Mouse (Mus musculus) forebrain, embryonic 12.5 days (tissue): ENCODE results near the gene Ankrd28. TPM values are rescaled to one million over a fixed set of nuclear protein-coding genes. Genes with fewer than 3 reads are reported as not detected.
"Not testable (repeated sequence)": the region's sequence is repeated elsewhere in the genome, so short reads cannot be mapped to it uniquely, and the experiment has no call there.

Source experiments
- ATAC-seq: fragments of 200-750 bp; cut with Nextera tagmentation; 2 replicates; pipeline ENCODE4 v1.8.0; 2017; ENCODE audit warnings: moderate TSS enrichment; ENCODE audit not compliant: low FRiP score
- H3K27ac ChIP-seq: fragments of 300-500 bp; sonication (generic); 2 replicates; pipeline ENCODE4 v1.5.1; 2016; ENCODE audit warnings: mild to moderate bottlenecking
- H3K27me3 ChIP-seq: fragments of 300-500 bp; sonication (generic); 2 replicates; pipeline ENCODE4 v1.6.1; 2016; ENCODE audit warnings: mild to moderate bottlenecking
- H3K36me3 ChIP-seq: fragments of 300-500 bp; sonication (generic); replicated peaks from 2 replicates; pipeline ENCODE4 v1.6.1; 2016; ENCODE audit warnings: mild to moderate bottlenecking
- H3K4me1 ChIP-seq: fragments of 300-500 bp; sonication (generic); 2 replicates; pipeline ENCODE4 v1.6.1; 2016
- H3K4me2 ChIP-seq: fragments of 300-500 bp; sonication (generic); 2 replicates; pipeline ENCODE4 v1.6.1; 2016; ENCODE audit warnings: mild to moderate bottlenecking, moderate library complexity
- H3K4me3 ChIP-seq: fragments of 300-500 bp; sonication (generic); replicated peaks from 2 replicates; pipeline ENCODE4 v1.5.1; 2016; ENCODE audit warnings: mild to moderate bottlenecking
- H3K9ac ChIP-seq: fragments of 300-500 bp; sonication (generic); 2 replicates; pipeline ENCODE4 v1.6.1; 2016; ENCODE audit warnings: mild to moderate bottlenecking
- H3K9me3 ChIP-seq: fragments of 300-500 bp; sonication (generic); 2 replicates; pipeline ENCODE4 v1.6.1; 2016
- WGBS: fragments of 180-500 bp; shearing (Covaris S2); methylation state at CpG from one replicate; pipeline ENCODE4 v1.1.7; 2016; 5-methylcytosine and 5-hydroxymethylcytosine counted together
- polyA plus RNA-seq: library from polyadenylated mRNA; unstranded; fragments of >200 nt; fragmentation: Nextera tagmentation; extraction: Ambion mirVana; gene quantifications from 2 replicates; pipeline ENCODE4 v1.2.1, GENCODE M21; 2016

Ankrd28 gene
- polyA plus RNA-seq, 1 experiment from 2014 or later = 16.7 TPM

- Histone ChIP-seq H3K4me2 (no peak overlapping the region), H3K9me3 (no peaks in the 10 kb centered on the region), H3K4me1 (peaks cover 10% of the 10 kb centered on the region), H3K9ac (no peak overlapping the region), H3K36me3 (no peaks in the 10 kb centered on the region), H3K4me3 (no peak overlapping the region), H3K27ac (no peak overlapping the region), H3K27me3 (no peaks in the 10 kb centered on the region)
- WGBS = 37% methylated on average over 2 of the region's 2 CpGs
- no peak for ATAC-seq
Observed at GRCm38 (mm10) chr14:31786906-31787305, 43.5 kb downstream of the Ankrd28 start.

DNA sequence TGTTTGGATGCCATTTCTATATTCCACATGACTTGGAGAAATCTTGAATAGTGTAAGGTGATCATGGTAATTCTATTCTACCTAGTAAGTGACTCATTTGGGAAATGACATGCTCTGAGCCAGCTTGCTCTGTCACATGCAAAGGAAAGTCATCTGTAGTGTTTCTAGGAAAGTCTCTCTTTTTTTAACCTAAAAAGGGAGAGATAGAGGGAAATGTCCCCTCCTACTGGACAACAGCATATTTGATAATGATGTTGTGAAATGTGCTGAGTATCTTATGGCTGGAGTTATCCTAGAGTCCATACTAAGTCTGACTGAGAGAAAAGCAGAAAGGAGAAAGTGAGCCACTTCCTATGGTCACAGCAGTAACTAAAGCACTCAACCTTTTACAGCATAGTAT lies 44.8 kb downstream of the Ankrd28 start:
- H3K4me1 ChIP-seq = peaks cover 22% of the 10 kb centered on the region
- no peak overlapping the region for H3K4me2 ChIP-seq
- H3K36me3 ChIP-seq = no peaks in the 10 kb centered on the region
- no peaks in the 10 kb centered on the region for H3K27me3 ChIP-seq
- no peak for ATAC-seq
- H3K27ac ChIP-seq = no peak overlapping the region
- H3K4me3 ChIP-seq = no peak overlapping the region
- H3K9ac ChIP-seq = no peak overlapping the region
- H3K9me3 ChIP-seq = no peaks in the 10 kb centered on the region

DNA sequence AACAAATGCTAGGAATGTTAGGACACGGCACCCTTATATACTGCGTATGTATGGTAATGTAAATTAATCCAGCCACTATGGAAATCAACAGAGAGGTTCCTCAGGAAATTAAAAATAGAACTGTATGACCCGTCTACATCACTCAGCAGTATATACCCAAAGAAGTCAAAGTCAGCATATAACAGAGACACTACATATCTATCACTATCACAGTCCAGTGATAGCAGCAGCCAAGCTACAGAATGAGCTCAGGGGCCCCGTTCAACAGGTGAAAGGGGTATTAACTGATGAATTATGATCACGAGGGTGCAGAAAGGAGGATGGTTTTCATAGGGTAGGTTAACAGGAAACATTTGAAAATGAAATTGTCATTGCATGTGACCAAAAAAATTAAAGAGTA lies 45.5 kb downstream of the Ankrd28 start:
- H3K4me3 ChIP-seq = no peak overlapping the region
- no peak for ATAC-seq
- H3K27ac ChIP-seq = no peak overlapping the region
- WGBS = 99% methylated on average over 5 of the region's 5 CpGs
- no peaks in the 10 kb centered on the region for H3K9me3 ChIP-seq
- H3K36me3 ChIP-seq = no peaks in the 10 kb centered on the region
- no peaks in the 10 kb centered on the region for H3K27me3 ChIP-seq
- H3K4me1 ChIP-seq = peaks cover 27% of the 10 kb centered on the region
- H3K4me2 ChIP-seq = no peak overlapping the region
- H3K9ac ChIP-seq = no peak overlapping the region

- no peaks in the 10 kb centered on the region for H3K27me3 ChIP-seq
- H3K4me1 ChIP-seq = peaks cover 26% of the 10 kb centered on the region
- peak overlapping the region; percentile 86 for H3K27ac ChIP-seq
- H3K36me3 ChIP-seq = no peaks in the 10 kb centered on the region
- 15% methylated on average over 11 of the region's 11 CpGs for WGBS
- ATAC-seq = peak; percentile 53; the same call in 1 of the 2 replicates
- H3K4me3 ChIP-seq = peak overlapping the region; percentile 21
- peak overlapping the region; percentile 29 for H3K9ac ChIP-seq
- H3K4me2 ChIP-seq = peak overlapping the region; percentile 49
- H3K9me3 ChIP-seq = no peaks in the 10 kb centered on the region
Observed at GRCm38 (mm10) chr14:31781309-31782049, 49.0 kb downstream of the Ankrd28 start.

DNA sequence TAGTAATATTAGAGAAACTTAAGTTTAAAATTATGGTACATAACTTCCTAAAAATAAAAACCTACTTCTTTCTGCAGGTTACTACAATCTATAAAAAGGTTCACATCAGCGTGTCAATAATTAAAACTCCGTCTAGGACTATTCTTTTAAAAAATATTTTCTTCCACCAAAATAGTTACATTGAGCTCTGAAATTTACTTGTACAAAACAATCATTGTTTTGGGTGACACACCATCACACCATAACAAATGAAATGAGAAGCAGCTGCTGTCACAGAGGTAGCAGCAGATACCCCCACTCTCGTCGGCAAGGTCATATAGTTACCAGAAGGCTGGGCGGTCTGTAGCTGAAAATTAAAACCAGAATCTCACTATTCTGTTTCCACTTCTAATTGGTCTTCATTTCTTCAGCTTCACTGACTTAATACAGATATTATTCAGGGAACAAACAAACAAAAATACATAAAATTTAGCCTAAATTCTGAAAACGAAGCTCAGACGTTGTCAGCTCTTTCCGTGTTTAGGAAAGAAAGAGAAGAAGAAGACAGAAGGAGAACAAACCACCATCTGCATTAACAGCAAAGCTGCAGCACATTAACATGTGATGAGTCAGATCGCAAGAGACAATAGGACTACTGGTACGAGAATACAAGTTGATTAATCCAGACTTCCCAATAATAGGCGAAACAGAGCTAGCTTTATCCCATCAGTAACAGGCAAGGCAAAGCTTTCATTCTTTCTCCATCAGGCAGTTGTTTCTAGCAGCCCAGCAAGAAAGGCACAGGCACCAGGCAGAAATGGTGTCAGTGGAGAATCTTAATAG lies 49.8 kb downstream of the Ankrd28 start:
- Histone ChIP-seq H3K4me2 (peak overlapping the region; percentile 49), H3K9ac (peak overlapping the region; percentile 29; the same call in 1 of the 2 replicates), H3K36me3 (no peaks in the 10 kb centered on the region), H3K27ac (peak overlapping the region; percentile 86), H3K4me1 (peaks cover 26% of the 10 kb centered on the region), H3K9me3 (no peaks in the 10 kb centered on the region), H3K4me3 (peak overlapping the region; percentile 21; the same call in 1 of the 2 replicates), H3K27me3 (no peaks in the 10 kb centered on the region)
- ATAC-seq = peak; percentile 46; the same call in 1 of the 2 replicates
- 22% methylated on average over 11 of the region's 11 CpGs for WGBS

GRCm38 (mm10) chr14:31773518-31773917 lies 56.9 kb downstream of the Ankrd28 start:
- 97% methylated on average over 4 of the region's 4 CpGs for WGBS
- H3K27ac ChIP-seq = no peak overlapping the region
- no peak overlapping the region for H3K9ac ChIP-seq

DNA sequence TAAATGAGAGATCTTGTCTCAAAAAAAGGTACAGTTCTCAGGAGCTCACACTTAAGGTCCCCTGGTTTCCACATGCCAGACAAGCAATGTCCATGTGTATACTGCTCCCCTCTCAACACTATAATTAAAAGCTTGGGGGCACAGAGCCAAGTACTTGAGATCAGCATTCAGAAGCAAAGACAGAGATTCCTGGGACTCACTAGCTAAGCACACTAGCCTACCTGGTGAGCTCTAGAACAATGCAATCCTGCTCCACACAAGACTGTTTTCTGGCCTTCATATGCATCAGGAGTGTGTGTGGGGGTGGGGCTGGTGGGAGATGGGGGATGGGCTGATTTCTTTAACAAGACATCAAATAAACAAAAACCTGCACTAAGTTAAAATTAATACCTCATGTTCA lies 58.2 kb downstream of the Ankrd28 start:
- no peak overlapping the region for H3K4me2 ChIP-seq
- H3K36me3 ChIP-seq = no peaks in the 10 kb centered on the region
- no peaks in the 10 kb centered on the region for H3K27me3 ChIP-seq
- no peak overlapping the region for H3K9ac ChIP-seq
- no peak overlapping the region for H3K27ac ChIP-seq
- H3K4me1 ChIP-seq = peaks cover 7% of the 10 kb centered on the region; the same call in 1 of the 2 replicates
- H3K4me3 ChIP-seq = no peak overlapping the region
- H3K9me3 ChIP-seq = no peaks in the 10 kb centered on the region
- no peak for ATAC-seq

More at GRCm38 (mm10) chr14:31773518-31773917, 56.9 kb downstream of the Ankrd28 start:
- Histone ChIP-seq H3K36me3 (no peaks in the 10 kb centered on the region), H3K4me2 (no peak overlapping the region), H3K4me1 (peaks cover 7% of the 10 kb centered on the region; the same call in 1 of the 2 replicates), H3K4me3 (no peak overlapping the region), H3K27me3 (no peaks in the 10 kb centered on the region), H3K9me3 (no peaks in the 10 kb centered on the region)
- no peak for ATAC-seq

- Histone ChIP-seq H3K36me3 (0 out of 2 replicates have a peak, but pooled peaks cover under 1% of the 10 kb centered on the region), H3K27me3 (no peaks in the 10 kb centered on the region), H3K9ac (no peak overlapping the region), H3K4me3 (no peak overlapping the region), H3K4me1 (peaks cover 7% of the 10 kb centered on the region; the same call in 1 of the 2 replicates), H3K9me3 (no peaks in the 10 kb centered on the region), H3K27ac (no peak overlapping the region), H3K4me2 (no peak overlapping the region)
- 86% methylated on average over 3 of the region's 3 CpGs for WGBS
- no peak for ATAC-seq
Observed at GRCm38 (mm10) chr14:31768531-31768930, 61.9 kb downstream of the Ankrd28 start.

DNA sequence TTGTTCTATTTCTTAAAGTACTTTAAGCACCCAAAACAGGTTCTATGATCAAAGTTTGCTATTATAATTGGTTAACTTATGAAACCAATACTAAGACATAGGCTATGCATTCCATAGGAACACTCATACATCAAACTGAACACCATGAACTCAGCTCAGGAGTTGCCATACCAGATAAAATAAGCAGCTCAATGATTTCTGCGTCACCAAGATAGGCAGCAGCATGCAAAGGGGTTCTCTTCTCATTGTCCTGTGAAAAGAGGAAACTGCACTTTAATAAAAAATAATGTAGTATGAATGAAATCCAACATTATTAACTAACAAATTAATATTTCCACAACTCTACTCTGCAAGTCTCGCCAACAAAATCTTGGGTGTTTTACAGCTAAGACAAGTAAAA lies 66.4 kb downstream of the Ankrd28 start:
- no peak for ATAC-seq
- 92% methylated on average over 2 of the region's 2 CpGs for WGBS

GRCm38 (mm10) chr14:31761727-31762126 lies 68.7 kb downstream of the Ankrd28 start:
- Histone ChIP-seq H3K9me3 (no peaks in the 10 kb centered on the region), H3K9ac (no peak overlapping the region), H3K4me2 (no peak overlapping the region), H3K27me3 (no peaks in the 10 kb centered on the region), H3K4me1 (no peaks in the 10 kb centered on the region), H3K36me3 (peaks cover 12% of the 10 kb centered on the region; the same call in 1 of the 2 replicates), H3K27ac (no peak overlapping the region), H3K4me3 (no peak overlapping the region)
- ATAC-seq = no peak
- WGBS = 94% methylated on average over 7 of the region's 7 CpGs

More for the DNA sequence above, 66.4 kb downstream of the Ankrd28 start:
- Histone ChIP-seq H3K27me3 (no peaks in the 10 kb centered on the region), H3K4me2 (no peak overlapping the region), H3K9me3 (no peaks in the 10 kb centered on the region), H3K4me3 (no peak overlapping the region), H3K27ac (no peak overlapping the region), H3K36me3 (peaks cover 12% of the 10 kb centered on the region; the same call in 1 of the 2 replicates), H3K9ac (no peak overlapping the region), H3K4me1 (no peaks in the 10 kb centered on the region)

- H3K4me1 ChIP-seq = no peaks in the 10 kb centered on the region
- no peak overlapping the region for H3K27ac ChIP-seq
- ATAC-seq = no peak
- H3K36me3 ChIP-seq = peaks cover 21% of the 10 kb centered on the region
- H3K4me2 ChIP-seq = no peak overlapping the region
- no peak overlapping the region for H3K4me3 ChIP-seq
- no peaks in the 10 kb centered on the region for H3K9me3 ChIP-seq
- H3K27me3 ChIP-seq = no peaks in the 10 kb centered on the region
- WGBS = 92% methylated on average over 2 of the region's 2 CpGs
- H3K9ac ChIP-seq = no peak overlapping the region
Observed at GRCm38 (mm10) chr14:31759195-31759594, 71.3 kb downstream of the Ankrd28 start.

GRCm38 (mm10) chr14:31758410-31758809 lies 72.0 kb downstream of the Ankrd28 start:
- not testable (repeated sequence) for H3K4me2 ChIP-seq, H3K4me1 ChIP-seq, ATAC-seq, H3K9ac ChIP-seq, H3K4me3 ChIP-seq, H3K27ac ChIP-seq, H3K9me3 ChIP-seq, H3K27me3 ChIP-seq
- 97% methylated on average over 3 of the region's 3 CpGs for WGBS
- peaks cover 21% of the 10 kb centered on the region for H3K36me3 ChIP-seq
